Mouse (Mus musculus): ENCODE data around the gene Cplx1. TPM values are rescaled to one million over a fixed set of nuclear protein-coding genes. Genes with fewer than 3 reads are reported as not detected.

Gene Cplx1
- total and polyA plus RNA-seq, 2 experiments from 2014 or later, result 118 to 267 TPM

DNA sequence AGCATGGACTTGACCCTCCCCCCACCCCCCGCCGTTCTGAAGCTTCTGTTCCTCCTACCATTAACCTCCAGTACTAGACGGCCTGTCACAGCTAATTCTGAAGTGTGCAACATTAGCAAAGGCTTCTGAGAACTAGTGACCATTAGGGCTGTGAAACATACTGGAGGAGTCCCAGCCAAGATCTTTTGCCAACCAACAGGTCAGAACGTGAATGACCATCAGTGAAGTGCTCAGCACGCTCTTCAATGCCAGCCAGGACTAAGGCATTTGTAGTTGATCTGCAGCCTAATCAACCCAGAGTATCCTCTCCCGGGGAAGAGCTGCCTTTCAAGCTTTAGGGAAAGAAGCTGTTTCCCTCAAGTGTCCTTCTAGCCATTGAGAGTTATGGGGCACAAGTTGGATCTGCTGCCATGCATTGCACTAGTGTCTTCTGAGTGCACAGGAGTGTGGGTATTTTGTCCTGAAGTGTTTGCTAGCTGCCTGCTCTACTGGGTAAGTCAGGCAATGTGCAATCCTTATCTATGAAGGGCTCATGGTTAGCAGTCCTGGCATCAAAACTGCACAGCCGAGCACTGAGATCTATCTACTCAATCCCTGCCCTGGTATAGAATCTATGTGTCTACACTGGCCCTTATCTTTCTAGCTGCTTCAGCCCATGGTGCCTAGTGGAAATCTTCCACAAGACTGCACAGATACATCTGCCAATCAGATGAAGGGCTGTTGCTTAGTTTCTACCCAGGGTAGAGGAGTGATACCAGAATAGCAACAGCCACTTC is 6.1 kb downstream of the Cplx1 start:
- DNase-seq (ENCODE audit: low spot score), result no peak
- no peak for ATAC-seq
- H3K9ac ChIP-seq (replicated peaks; ENCODE audit: low read length), result no peak overlapping the region
- peaks cover 17% of the 10 kb centered on the region for H3K36me3 ChIP-seq (ENCODE audit: insufficient read depth, low read length)
- no peak for TF ChIP-seq CTCF (IDR thresholded peaks at IDR 0.05; ENCODE audit: low read depth)
- H3K4me3 ChIP-seq (ENCODE audit: low read length), result no peak overlapping the region
- no peaks in the 10 kb centered on the region for H3K9me3 ChIP-seq (ENCODE audit: low read length)
- no peak overlapping the region for H3K4me2 ChIP-seq (ENCODE audit: low read depth, low read length)
- peaks cover 2% of the 10 kb centered on the region; the same call in 1 of the 2 replicates for H3K4me1 ChIP-seq (ENCODE audit: insufficient read depth, low read length)
- H3K27ac ChIP-seq, result no peak overlapping the region
- H3K27me3 ChIP-seq (ENCODE audit: insufficient read depth, low read length), result no peaks in the 10 kb centered on the region
- 70% methylated on average over 7 of the region's 7 CpGs for WGBS

DNA sequence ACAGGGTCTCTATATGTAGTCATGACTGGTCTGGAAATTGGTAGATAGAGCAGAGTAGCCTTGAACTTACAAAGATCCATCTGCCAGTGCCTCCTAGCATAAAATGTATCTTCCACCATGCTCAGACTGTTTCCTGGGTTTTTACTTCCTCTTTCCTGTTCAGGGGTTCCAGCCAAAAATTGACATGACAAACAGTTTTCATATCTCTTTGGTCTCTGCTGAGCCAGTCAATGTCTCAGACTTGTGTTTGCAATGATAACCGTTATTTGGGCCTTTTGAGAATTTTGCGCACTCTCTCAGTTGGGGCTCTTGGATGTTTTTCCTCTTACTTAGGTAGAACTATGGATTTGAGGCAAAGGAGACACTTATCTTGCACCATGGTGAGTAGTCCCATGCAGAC is 15.6 kb downstream of the Cplx1 start:
- WGBS, result 95% methylated on average over 2 of the region's 2 CpGs
- TF ChIP-seq CTCF (IDR thresholded peaks at IDR 0.05; ENCODE audit: low read depth), result no peak
- Histone ChIP-seq H3K9me3 (ENCODE audit: low read length) (peaks cover 7% of the 10 kb centered on the region; the same call in 1 of the 2 replicates), H3K4me1 (ENCODE audit: insufficient read depth, low read length) (no peaks in the 10 kb centered on the region), H3K27ac (no peak overlapping the region), H3K27me3 (ENCODE audit: insufficient read depth, low read length) (no peaks in the 10 kb centered on the region), H3K4me3 (ENCODE audit: low read length) (no peak overlapping the region), H3K36me3 (ENCODE audit: insufficient read depth, low read length) (peaks cover 5% of the 10 kb centered on the region; the same call in 1 of the 2 replicates), H3K9ac (replicated peaks; ENCODE audit: low read length) (no peak overlapping the region), H3K4me2 (ENCODE audit: low read depth, low read length) (no peak overlapping the region)
- no peak for ATAC-seq
- no peak for DNase-seq (ENCODE audit: low spot score)

DNA sequence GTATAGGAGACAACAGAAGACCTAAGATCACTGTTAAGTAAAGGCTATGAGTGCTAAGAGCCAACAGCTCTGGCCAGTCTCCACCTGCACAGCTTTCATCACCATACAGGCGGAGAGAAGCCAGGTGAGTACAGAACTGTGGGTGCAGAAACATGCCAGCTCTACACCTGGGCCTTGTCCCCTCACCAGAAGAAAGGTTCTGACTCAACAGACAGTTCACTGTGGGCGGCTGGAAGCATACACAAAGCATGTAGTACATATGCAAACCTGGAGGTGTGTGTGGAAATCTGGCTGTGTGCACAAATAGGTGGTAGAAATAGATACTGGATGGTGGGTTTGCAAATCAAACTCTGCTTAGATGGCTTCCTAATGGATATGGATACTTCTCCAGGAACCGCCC is 27.2 kb downstream of the Cplx1 start:
- H3K36me3 ChIP-seq (ENCODE audit: insufficient read depth, low read length), result peaks cover 34% of the 10 kb centered on the region; the same call in 1 of the 2 replicates
- 86% methylated on average over 3 of the region's 3 CpGs for WGBS
- no peak for TF ChIP-seq CTCF (IDR thresholded peaks at IDR 0.05; ENCODE audit: low read depth)
- no peak for DNase-seq (ENCODE audit: low spot score)
- H3K27me3 ChIP-seq (ENCODE audit: insufficient read depth, low read length), result no peaks in the 10 kb centered on the region
- no peaks in the 10 kb centered on the region for H3K9me3 ChIP-seq (ENCODE audit: low read length)
- ATAC-seq, result no peak
- no peak overlapping the region for H3K4me2 ChIP-seq (ENCODE audit: low read depth, low read length)
- no peak overlapping the region for H3K27ac ChIP-seq
- no peaks in the 10 kb centered on the region for H3K4me1 ChIP-seq (ENCODE audit: insufficient read depth, low read length)
- no peak overlapping the region for H3K9ac ChIP-seq (replicated peaks; ENCODE audit: low read length)
- no peak overlapping the region for H3K4me3 ChIP-seq (ENCODE audit: low read length)

DNA sequence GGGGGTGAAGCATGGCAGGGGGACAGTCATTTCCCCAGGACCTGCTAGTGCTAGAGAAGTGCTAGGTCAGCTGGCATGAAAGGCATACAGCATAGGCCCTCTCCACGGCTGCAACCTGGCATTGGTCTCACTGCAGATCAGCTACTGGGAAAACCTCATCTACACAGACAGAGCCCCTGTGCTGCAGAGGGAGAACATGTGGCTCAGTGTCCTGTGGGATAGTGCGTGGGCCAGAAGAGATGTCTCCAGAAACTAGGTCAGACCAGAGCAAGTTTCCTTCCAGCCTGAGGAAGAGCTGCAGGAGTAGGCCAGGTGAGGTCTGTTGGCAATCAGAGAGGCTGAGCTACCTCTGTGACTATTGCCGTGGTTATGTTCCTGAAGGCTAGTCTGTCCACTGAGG is 27.9 kb downstream of the Cplx1 start:
- Histone ChIP-seq H3K4me2 (ENCODE audit: low read depth, low read length) (no peak overlapping the region), H3K27ac (no peak overlapping the region), H3K9ac (replicated peaks; ENCODE audit: low read length) (no peak overlapping the region), H3K36me3 (ENCODE audit: insufficient read depth, low read length) (peaks cover 34% of the 10 kb centered on the region; the same call in 1 of the 2 replicates), H3K27me3 (ENCODE audit: insufficient read depth, low read length) (no peaks in the 10 kb centered on the region), H3K4me3 (ENCODE audit: low read length) (no peak overlapping the region), H3K9me3 (ENCODE audit: low read length) (no peaks in the 10 kb centered on the region), H3K4me1 (ENCODE audit: insufficient read depth, low read length) (no peaks in the 10 kb centered on the region)
- TF ChIP-seq CTCF (IDR thresholded peaks at IDR 0.05; ENCODE audit: low read depth), result no peak
- DNase-seq (ENCODE audit: low spot score) (no peak), ATAC-seq (no peak)
- WGBS, result 80% methylated on average over 3 of the region's 3 CpGs

DNA sequence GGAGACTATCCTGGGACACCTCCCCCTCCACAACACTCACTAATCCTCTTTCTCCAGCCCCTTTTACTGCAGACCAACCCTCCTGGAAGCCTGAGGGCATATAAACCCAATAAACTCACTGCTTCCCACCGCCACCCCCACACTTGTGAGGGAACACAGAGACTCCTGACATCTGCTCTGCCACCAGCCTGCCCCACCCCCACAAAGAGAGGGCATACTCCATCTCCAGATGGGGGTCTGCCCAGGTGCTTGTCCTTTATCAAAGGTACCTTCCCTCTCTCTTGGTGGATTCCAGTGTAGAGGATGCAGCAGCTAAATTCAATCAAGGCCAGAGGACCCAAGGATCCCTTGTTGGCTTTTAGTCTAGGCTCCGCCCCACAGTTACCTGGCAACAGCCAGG is 28.8 kb downstream of the Cplx1 start:
- 66% methylated on average over 2 of the region's 2 CpGs for WGBS
- no peak for ATAC-seq
- no peak for TF ChIP-seq CTCF (IDR thresholded peaks at IDR 0.05; ENCODE audit: low read depth)
- no peak overlapping the region for H3K4me2 ChIP-seq (ENCODE audit: low read depth, low read length)
- no peaks in the 10 kb centered on the region for H3K9me3 ChIP-seq (ENCODE audit: low read length)
- H3K9ac ChIP-seq (replicated peaks; ENCODE audit: low read length), result no peak overlapping the region
- H3K4me3 ChIP-seq (ENCODE audit: low read length), result no peak overlapping the region
- peaks cover 34% of the 10 kb centered on the region; the same call in 1 of the 2 replicates for H3K36me3 ChIP-seq (ENCODE audit: insufficient read depth, low read length)
- H3K27me3 ChIP-seq (ENCODE audit: insufficient read depth, low read length), result no peaks in the 10 kb centered on the region
- no peaks in the 10 kb centered on the region for H3K4me1 ChIP-seq (ENCODE audit: insufficient read depth, low read length)
- H3K27ac ChIP-seq, result no peak overlapping the region
- DNase-seq (ENCODE audit: low spot score), result no peak

DNA sequence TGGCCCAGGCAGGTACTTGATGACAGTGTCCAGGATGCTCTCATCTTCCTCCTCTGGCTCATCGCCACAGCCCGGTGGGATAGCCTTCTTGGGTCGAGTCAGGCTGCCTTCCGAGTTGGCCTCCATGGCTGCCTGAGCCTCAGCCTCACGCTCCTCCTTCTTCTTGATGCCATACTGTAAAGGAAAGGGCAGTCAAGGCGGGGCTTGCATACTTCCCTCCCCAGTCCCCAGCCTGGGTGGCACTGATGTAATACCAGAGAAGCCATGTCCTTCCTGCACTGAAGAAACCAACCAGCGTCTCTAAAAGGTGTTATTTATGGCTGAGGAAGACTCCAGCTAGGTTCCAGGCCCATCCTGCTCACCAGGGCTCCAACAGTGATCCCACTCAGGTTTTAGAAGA is 29.7 kb downstream of the Cplx1 start:
- no peak for TF ChIP-seq CTCF (IDR thresholded peaks at IDR 0.05; ENCODE audit: low read depth)
- 83% methylated on average over 7 of the region's 7 CpGs for WGBS
- Histone ChIP-seq H3K9me3 (ENCODE audit: low read length) (no peaks in the 10 kb centered on the region), H3K36me3 (ENCODE audit: insufficient read depth, low read length) (peaks cover 33% of the 10 kb centered on the region; the same call in 1 of the 2 replicates), H3K4me2 (ENCODE audit: low read depth, low read length) (no peak overlapping the region), H3K9ac (replicated peaks; ENCODE audit: low read length) (no peak overlapping the region), H3K4me1 (ENCODE audit: insufficient read depth, low read length) (no peaks in the 10 kb centered on the region), H3K27ac (no peak overlapping the region), H3K27me3 (ENCODE audit: insufficient read depth, low read length) (no peaks in the 10 kb centered on the region), H3K4me3 (ENCODE audit: low read length) (no peak overlapping the region)
- DNase-seq (ENCODE audit: low spot score), result no peak
- ATAC-seq, result no peak

DNA sequence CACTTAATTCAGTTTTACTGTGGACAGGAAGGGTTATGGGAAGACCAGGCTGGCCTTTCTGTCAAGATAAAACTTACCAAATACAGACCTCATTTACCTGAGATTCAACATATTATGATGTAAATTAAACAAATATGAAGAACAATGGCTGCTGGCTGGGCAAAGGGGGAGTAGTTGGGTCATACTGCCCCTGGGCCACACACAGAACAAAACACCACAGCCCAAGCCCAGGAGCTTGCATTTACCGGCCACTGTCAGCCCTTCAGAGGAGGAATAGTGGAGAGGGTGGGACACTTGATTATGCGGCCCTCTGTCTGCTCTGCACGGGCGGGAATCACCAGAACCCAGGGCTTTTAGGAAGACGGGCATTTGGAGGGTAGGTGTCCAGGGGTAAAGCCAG is 30.9 kb downstream of the Cplx1 start:
- no peaks in the 10 kb centered on the region for H3K4me1 ChIP-seq (ENCODE audit: insufficient read depth, low read length)
- 80% methylated on average over 5 of the region's 5 CpGs for WGBS
- H3K4me2 ChIP-seq (ENCODE audit: low read depth, low read length), result no peak overlapping the region
- no peaks in the 10 kb centered on the region for H3K27me3 ChIP-seq (ENCODE audit: insufficient read depth, low read length)
- no peak for TF ChIP-seq CTCF (IDR thresholded peaks at IDR 0.05; ENCODE audit: low read depth)
- no peak for DNase-seq (ENCODE audit: low spot score)
- no peak for ATAC-seq
- no peak overlapping the region for H3K27ac ChIP-seq
- H3K4me3 ChIP-seq (ENCODE audit: low read length), result no peak overlapping the region
- H3K9me3 ChIP-seq (ENCODE audit: low read length), result no peaks in the 10 kb centered on the region
- H3K36me3 ChIP-seq (ENCODE audit: insufficient read depth, low read length), result peaks cover 27% of the 10 kb centered on the region; the same call in 1 of the 2 replicates
- no peak overlapping the region for H3K9ac ChIP-seq (replicated peaks; ENCODE audit: low read length)
